Mouse (Mus musculus) MN1 (cell line): ENCODE results near the gene Gpr88.
"Not testable (repeated sequence)": the region's sequence is repeated elsewhere in the genome, so short reads cannot be mapped to it uniquely, and the experiment has no call there.

Source experiments
- DNase-seq: peaks from one replicate; pipeline ENCODE4 v3.0.0-alpha.2; 2016; ENCODE audit warnings: low spot score

The Gpr88 gene

GRCm38 (mm10) chr3:116242685-116243084 is 10.6 kb downstream of the Gpr88 start:
- no peak for DNase-seq

GRCm38 (mm10) chr3:116237527-116237926 is 15.8 kb downstream of the Gpr88 start:
- DNase-seq = no peak

- DNase-seq = no peak
These were observed 16.4 kb downstream of the Gpr88 start for GRCm38 (mm10) chr3:116236856-116237255.

- DNase-seq = no peak
These were observed 19.8 kb downstream of the Gpr88 start for GRCm38 (mm10) chr3:116233515-116233914.

GRCm38 (mm10) chr3:116232763-116233162 is 20.5 kb downstream of the Gpr88 start:
- DNase-seq = no peak

- DNase-seq = no peak
These were observed 24.0 kb downstream of the Gpr88 start for GRCm38 (mm10) chr3:116229336-116229735.

GRCm38 (mm10) chr3:116228360-116229245 is 24.7 kb downstream of the Gpr88 start:
- no peak for DNase-seq

GRCm38 (mm10) chr3:116227383-116227782 is 25.9 kb downstream of the Gpr88 start:
- no peak for DNase-seq

GRCm38 (mm10) chr3:116226915-116227314 is 26.4 kb downstream of the Gpr88 start:
- no peak for DNase-seq

- no peak for DNase-seq
These were observed 30.6 kb downstream of the Gpr88 start for GRCm38 (mm10) chr3:116222511-116223243.

DNA sequence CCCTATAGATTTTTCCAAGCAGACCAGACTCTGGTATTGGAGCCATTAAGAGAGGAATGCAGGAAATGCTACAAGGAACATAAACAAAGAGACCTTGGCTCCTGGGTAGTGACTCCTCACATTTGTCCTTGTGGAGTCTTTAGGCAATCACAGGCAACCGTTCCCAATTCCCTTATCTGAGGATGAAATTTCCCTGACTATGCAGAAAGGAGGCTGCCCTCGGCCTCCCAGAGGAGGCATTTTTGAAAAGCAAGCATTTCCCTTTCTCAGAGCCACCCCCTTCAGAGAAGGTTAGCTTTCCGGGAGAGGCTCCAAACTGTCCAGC is 31.7 kb downstream of the Gpr88 start:
- DNase-seq = no peak

DNA sequence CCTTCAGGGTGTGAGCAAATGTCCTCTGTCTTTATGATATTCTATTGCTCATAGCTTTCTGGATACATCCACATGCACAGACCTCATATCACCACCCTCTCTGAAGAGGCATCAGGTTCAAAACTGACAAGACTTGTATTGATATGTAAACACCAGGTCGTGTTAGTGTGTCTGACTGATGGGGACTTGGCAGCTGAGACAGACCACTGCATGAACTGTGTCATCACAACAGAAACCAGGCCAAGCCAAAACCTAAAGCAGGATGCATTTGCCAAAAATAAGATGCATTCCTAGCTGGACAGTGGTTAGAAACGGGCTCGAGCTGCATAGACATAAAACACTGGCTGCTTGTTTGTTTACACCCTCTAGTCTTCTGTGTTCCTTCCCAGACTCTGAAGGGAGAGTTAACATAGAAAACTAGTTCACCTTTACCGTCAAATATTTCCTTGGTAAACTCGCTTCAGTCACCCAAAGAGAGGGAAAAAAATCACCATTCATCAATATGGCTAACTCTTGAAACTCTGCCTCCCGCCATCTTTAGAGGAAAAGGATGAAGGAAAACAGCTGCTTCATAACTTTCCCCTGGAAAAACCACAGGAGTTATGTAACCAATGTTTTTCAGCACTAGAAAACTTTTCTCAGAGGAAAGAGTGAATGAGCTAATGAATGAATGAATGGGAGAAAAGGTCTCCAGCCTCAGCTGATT is 32.2 kb downstream of the Gpr88 start:
- DNase-seq = no peak

GRCm38 (mm10) chr3:116217398-116217797 is 35.9 kb downstream of the Gpr88 start:
- DNase-seq = not testable (repeated sequence)

- DNase-seq = no peak
These were observed 37.0 kb downstream of the Gpr88 start for GRCm38 (mm10) chr3:116216261-116216660.

GRCm38 (mm10) chr3:116211639-116212038 is 41.7 kb downstream of the Gpr88 start:
- no peak for DNase-seq

DNA sequence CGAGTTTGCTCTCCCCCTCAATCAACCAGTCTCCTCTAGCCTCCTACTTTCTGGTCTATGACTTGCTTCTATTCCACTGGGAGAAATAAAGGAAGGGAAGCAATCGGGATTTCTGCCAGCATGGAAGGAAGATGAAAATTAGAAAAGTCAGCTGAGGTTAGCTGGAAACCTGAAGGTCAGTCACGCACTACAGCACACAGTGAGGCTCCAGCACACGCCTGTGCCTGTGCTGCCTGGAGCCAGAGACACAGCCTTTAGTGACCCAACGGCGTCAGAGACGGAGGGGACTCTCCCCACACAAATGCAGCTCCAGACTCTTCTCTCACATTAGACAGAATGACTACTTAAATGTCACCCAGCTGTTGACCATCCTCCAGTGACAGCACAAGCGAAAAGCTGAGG is 42.6 kb downstream of the Gpr88 start:
- DNase-seq = no peak

DNA sequence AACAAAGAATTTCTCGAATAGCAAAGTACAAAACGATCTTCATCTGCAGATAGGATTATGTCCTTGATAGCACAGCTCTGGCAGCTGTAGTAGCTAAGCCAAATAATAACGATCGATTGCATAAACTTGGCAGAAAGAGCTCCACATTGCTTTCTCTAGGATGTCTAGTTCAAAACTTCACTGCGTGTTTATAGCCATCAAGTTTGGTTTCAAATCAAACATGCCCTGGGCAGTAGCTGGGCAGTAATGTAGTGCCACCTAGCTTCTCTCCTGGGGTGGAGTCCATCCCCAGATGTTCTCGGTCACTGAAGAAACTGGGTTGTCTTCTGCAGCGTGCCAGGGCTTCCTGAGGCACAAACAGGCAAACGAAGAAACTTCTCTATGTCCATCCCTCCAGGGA is 44.1 kb downstream of the Gpr88 start:
- no peak for DNase-seq

DNA sequence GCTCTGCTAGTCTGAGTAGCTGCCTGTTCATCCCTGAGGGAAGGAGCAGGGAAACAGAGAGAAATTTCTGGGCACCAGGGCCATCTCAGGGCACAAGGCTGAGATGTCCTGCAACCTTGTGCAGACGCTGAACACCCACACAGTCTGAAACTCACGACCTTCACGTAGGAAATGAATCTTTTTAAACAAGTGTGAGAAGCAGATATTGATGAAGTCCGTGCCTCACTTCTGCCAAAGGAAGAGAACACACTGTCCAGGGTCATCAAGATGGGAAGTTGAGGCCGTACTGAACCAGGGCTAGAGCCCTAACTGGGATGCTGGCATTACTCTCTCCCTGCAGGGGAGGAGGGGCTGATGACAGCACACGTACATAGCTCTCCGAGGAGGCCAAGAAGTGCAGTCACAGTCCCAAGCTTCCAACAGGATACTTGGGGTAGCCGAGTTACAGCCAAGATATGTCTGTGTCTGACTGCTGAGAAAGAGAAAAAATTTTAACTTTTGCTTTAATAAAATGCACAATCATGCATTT is 46.9 kb downstream of the Gpr88 start:
- DNase-seq = no peak

DNA sequence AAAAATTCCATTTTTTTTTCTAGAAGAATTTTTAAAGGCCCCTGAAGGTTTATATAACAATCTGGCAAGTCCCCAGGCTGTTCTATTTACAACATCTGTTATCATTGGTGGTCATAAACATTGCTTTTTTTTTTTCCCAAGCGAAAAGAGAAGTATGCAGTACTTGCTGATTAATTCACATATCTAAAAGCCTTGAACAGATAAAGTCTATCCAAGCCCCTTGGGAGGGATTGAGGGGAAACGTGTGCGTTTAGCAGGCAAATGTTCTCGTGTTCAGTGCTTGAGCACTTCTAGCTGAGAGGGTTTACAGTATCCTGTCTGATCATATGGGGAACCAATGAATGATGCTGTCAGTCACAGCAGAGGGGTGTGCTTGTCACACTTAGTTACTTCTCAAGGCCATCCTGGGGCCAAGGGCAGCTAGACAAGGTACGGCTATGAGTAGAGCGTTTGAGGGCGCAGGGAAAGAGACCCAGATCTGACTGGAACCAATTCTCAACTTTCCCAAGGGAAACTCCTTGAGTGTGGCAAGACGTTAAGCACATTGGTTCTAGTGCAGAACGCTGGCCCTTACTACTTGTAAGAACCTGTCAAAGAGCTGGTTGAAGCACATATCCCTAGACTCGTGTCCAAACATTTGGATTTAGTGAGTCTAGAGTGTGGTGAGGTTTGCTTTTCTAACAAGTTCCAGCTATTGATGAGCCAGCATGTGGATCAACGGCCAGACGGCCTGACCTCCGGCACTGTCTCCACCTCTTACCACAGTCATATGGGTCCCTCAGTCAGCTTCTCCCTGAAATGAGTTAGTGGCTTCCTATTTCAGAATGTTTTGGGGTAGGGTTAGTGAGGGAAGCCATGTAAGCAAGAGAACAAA is 47.7 kb downstream of the Gpr88 start:
- DNase-seq = no peak

GRCm38 (mm10) chr3:116204643-116205042 is 48.7 kb downstream of the Gpr88 start:
- DNase-seq = no peak

DNA sequence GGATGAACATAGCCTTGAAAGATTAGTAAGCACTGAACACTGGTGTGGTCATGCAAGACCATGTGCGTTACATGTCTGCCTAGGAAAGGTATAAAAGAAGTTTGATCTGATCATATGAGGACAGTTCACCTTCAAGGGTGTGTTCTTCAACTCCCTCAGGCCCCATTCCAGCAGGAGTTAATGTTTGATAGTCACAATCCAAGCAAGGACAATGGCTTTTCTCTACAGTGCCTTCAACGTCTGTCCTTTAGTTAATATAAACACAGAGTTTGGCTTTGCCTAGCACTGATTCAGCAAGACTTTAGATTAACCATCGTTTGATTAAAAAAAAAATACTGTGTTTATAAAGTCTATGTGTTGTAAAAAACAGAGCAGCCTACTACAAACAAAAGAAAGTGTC is 49.4 kb downstream of the Gpr88 start:
- DNase-seq = no peak

- DNase-seq = no peak
These were observed 53.2 kb downstream of the Gpr88 start for GRCm38 (mm10) chr3:116200060-116200459.
